Mouse (Mus musculus): ENCODE results near the gene Fam240a.

Gene Fam240a

GRCm38 (mm10) chr9:110916786-110917185 is at the start of gene Fam240a:
Gene Fam240a, minus strand, starts transcription at chr9:110916861.
- DNase-seq: no peak

GRCm38 (mm10) chr9:110965910-110966231 is 49.2 kb upstream of the Fam240a start:
- DNase-seq: no peak

- no peak for DNase-seq
Observed at GRCm38 (mm10) chr9:110965062-110965909, 48.6 kb upstream of the Fam240a start.

- no peak for DNase-seq
Observed at GRCm38 (mm10) chr9:110963566-110964115, 47.0 kb upstream of the Fam240a start.

- no peak for DNase-seq
Observed at GRCm38 (mm10) chr9:110961386-110961785, 44.7 kb upstream of the Fam240a start.

GRCm38 (mm10) chr9:110960230-110961149 is 43.8 kb upstream of the Fam240a start:
- peak; percentile 6 for DNase-seq

- DNase-seq: no peak
Observed at GRCm38 (mm10) chr9:110959669-110960068, 43.0 kb upstream of the Fam240a start.

GRCm38 (mm10) chr9:110955962-110956361 is 39.3 kb upstream of the Fam240a start:
- no peak for DNase-seq

GRCm38 (mm10) chr9:110954681-110955445 is 38.2 kb upstream of the Fam240a start:
- no peak for DNase-seq

GRCm38 (mm10) chr9:110953550-110954461 is 37.1 kb upstream of the Fam240a start:
- DNase-seq: peak; percentile 84

- DNase-seq: no peak
Observed at GRCm38 (mm10) chr9:110952931-110953549, 36.4 kb upstream of the Fam240a start.

- DNase-seq: no peak
Observed at GRCm38 (mm10) chr9:110952398-110952797, 35.7 kb upstream of the Fam240a start.

GRCm38 (mm10) chr9:110951866-110952265 is 35.2 kb upstream of the Fam240a start:
- DNase-seq: no peak

GRCm38 (mm10) chr9:110951397-110951796 is 34.7 kb upstream of the Fam240a start, which contains the start of gene Lrrc2:
Gene Lrrc2, plus strand, starts transcription at chr9:110951545.
- no peak for DNase-seq

- DNase-seq: no peak
Observed at GRCm38 (mm10) chr9:110950109-110950508, 33.4 kb upstream of the Fam240a start.

GRCm38 (mm10) chr9:110948813-110949310 is 32.2 kb upstream of the Fam240a start:
- DNase-seq: no peak

GRCm38 (mm10) chr9:110947900-110948299 is 31.2 kb upstream of the Fam240a start:
- no peak for DNase-seq

- no peak for DNase-seq
Observed at GRCm38 (mm10) chr9:110947261-110947661, 30.6 kb upstream of the Fam240a start.

- DNase-seq: no peak
Observed at GRCm38 (mm10) chr9:110946548-110947044, 29.9 kb upstream of the Fam240a start.

- DNase-seq: no peak
Observed at GRCm38 (mm10) chr9:110945926-110946325, 29.3 kb upstream of the Fam240a start, which contains the start of gene Tdgf1. Gene Tdgf1, minus strand, starts transcription at chr9:110946158.

Measured in lung, postnatal 36 days (tissue).